Mouse (Mus musculus): ENCODE measurements at regions not wholly inside any gene's neighbourhood (a gene's known extent, or its start where the extent isn't known, plus 50 kb on each side); places are given as distances from the start of the nearest gene placed in this dataset.
A peak's percentile ranks its signal among the peaks of the same experiment; 100 is the strongest.

DNA sequence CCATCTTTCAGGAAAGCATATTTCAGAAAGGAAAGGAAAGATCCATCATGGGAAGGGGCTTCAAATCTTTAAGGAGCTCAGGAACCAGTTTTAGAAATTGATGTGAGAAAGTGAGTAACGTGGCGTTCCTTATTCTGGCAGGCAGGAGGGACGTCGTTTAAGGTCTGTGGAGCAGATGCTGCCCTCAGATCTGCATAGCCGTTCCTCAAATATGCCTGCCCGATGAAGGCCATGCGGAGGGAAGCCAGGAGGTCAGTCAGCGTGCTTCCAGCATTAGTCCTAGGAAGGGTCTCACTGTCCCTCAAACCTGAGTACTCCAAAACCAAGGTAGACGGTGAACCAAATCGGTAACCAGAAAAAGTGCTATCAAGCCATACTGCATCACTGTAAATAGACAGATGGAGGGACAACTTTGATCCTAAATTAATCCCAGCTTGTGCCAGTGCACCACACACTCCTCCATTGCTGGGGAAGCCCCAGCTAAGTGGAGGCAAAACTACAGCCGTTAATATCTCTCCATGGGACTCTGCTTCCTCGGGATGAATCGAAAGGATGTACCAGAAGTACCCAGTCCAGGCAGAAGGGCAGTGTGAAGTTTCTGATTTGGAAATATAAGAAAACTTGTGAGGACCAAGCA, 428.9 kb downstream of the Efnb2 start:
- DNase-seq (ENCODE audit: low spot score in 2 of 2), result peak in 1 of 2 experiments; percentile 16
- intact Hi-C loops (cut with DNase I), result loop anchor here (5.0 to 10.0 kb wide), 3 partner anchors 135 to 763 kb away; no protein-coding TSS in a partner anchor

DNA sequence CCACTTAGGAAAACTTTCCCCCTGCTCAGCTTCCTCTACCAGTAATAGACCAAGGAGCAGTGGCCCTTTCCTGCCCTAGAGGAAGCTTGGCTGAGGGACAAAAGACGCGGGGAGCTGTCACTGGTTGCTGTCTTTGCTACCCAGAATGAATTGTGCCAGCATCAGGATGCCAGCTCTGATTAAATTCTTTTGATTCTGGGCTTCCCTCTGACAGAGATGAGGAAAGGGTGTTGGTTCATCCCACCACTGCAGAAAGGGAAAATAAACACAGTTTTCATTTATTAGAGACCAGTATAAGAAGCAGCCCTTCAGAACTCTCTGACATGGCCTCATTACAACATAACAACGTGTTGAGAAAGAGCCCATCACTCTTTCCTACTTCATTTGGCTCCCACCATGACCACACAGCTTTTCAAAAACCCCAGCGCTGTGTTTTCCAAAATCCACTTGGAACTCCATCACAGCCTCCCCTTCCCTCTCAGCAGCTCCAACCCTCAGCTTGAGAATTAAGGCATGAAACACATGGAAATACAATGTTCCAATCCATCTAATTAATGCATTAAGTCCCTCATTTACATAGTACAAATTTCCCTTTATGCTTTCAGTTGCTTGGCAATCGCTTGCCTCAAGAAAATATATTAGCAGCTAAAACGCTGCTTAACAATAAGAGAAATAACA, 429.6 kb downstream of the Efnb2 start:
- peak in 1 of 2 experiments; percentile 15 for DNase-seq (ENCODE audit: low spot score in 2 of 2)
- intact Hi-C loops (cut with DNase I), result loop anchor here (5.0 to 10.0 kb wide), 3 partner anchors 134 to 763 kb away; no protein-coding TSS in a partner anchor

DNA sequence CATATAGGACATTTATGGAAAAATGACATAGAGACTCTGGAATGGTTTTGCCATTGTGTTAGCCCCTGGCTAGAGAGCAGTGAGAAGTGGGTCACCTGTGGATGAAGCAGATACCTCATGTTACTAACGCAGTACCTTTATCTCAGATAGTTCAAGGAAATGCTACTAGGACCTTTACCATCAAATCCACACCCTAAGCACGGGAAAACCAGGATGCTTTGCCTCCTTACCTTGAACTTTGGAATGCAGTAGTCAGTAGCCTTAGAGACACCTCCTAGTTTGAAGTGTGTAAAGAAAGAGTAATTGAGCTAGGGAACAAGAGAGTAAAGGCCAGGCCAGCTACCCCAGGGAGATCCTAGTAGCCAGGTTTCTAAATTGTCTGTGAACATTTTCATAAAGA, 435.0 kb downstream of the Efnb2 start:
- intact Hi-C loops (cut with DNase I), result loop anchor here (2.0 kb wide), 1 partner anchor 431 kb away; no protein-coding TSS in a partner anchor
- DNase-seq (ENCODE audit: low spot score in 2 of 2), result no peak

DNA sequence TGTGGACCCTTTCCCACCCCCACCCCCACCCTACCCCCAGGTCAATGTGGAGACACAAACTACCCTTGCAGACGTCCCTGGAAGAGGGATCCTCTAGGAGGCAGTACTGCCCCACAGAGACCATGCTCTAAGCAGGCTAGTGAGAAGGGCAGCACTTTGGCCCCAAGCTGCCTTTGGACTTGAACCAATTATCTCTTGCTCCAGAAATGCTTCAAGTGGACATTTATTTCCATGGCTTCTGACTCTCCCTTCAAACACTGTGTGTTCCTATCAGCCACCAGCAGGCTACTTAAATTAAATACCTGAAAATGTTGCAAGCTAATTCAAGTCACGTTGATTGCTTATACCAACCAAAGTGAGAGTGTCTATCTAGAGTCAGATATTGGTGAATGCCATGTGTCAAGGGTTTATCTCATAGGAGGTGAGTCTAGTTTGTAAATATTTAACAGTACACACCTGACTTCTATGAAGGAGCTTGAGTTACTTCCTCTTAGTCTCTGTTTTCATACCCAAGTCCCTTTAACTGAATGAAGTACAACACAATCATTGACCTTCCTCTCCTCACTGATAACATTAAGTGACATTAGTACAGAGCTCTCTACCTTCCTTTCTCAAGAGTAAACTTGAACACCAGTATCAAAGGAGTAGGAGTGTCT, 435.7 kb downstream of the Efnb2 start:
- DNase-seq (ENCODE audit: low spot score in 2 of 2), result no peak
- intact Hi-C loops (cut with DNase I), result loop anchor here (2.0 kb wide), 1 partner anchor 431 kb away; no protein-coding TSS in a partner anchor

DNA sequence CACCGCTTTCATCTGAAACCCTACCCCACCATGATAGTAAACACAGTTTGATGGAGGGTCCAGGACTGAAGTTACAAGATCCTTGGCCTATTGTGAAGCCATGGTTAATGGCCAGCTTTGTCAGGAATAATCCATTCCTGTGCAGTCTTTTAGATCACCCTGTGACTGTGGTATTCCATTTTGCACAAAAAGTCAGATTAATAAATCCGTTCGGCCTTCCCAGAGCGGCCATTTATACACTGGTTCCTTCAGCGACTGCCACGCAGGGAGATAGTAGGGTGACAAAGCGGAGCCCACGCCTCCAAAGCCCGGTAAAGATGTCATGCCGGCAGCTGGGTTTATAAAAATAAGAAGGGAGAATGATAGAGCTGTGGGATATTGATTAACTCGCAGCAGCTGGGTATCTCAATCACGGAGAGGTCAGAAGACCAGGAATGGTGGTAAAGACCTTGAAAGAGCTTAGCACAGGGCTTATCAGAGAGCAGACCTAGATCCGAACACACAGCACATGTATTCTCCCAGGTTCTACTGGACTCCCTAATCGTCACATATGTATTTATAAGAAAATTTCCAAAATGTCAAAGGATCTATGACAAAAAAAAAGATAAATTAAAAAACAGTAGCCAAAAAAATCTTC, 440.5 kb downstream of the Efnb2 start:
- intact Hi-C loops (cut with DNase I), result no loop called here
- no peak for DNase-seq (ENCODE audit: low spot score in 2 of 2)

DNA sequence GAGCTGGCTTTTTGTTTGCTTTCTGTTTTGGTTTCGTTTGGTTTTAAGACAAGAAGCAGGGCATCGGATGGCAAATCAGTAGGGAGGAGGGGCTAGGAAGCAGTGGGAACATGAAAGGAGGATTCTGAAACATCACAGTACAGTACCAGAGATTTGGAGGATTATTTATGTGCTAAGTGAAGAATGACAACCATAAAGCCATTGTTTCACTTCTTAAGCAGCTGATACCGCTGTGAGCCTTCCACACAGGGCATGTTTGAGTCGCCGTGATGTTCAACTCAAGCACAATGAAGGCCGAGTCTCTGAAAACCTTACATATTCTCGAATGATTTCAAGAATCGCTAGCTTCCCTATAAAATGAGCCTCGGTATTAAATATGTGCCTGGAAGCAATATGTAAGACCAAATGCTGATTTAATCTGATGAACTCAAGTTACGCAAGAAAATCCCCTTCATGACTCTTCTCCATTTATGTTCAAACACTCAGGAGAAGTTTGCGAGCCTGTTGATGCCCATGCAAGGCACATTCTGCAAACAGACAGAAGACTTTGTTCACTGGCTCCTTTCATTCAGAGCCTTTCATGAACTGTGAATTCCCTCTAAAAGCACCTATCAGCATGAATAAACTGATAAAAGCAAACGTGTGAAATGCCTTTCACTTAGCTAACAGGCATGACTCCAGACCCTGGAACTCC, 441.2 kb downstream of the Efnb2 start:
- no peak for DNase-seq (ENCODE audit: low spot score in 2 of 2)
- intact Hi-C loops (cut with DNase I), result no loop called here

DNA sequence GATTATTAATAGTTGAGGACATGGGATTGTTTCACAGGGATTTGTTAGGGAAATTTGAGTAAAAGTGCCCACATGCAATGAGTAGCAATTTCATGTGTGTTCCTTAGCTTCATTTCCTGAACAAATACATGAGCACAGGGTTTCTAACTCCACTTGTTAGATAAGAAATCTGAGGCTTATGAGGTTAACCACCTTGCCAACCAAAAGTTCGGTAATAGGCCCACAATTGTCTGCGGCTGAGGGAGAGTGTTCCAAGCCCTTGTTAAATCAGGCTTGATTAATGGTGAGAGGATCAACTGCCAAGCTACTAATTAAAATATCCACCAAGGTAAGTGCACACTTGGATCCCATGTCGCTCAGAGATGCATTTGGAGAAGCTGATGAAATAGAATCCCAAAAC, 468.0 kb downstream of the Efnb2 start:
- no peak for DNase-seq (ENCODE audit: low spot score in 2 of 2)
- intact Hi-C loops (cut with DNase I), result no loop called here

DNA sequence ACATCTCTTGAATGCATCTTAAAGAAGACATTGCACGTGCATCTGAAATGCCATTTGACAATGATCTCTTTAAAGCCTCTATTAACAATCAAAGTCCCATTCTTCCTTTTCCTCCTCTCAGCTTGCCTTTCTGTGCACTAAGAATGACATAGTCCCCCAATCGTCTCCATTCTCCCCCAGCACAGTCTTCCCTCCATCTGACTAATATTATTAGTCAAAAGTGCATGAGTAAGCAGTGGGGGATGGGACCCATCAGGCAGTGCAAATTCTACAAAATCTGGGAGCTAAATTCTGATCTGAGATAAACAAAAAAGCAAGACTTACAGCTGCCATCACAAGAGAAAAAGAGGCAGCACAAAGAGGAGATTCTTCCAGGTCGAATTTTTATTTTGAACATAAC, 475.0 kb downstream of the Efnb2 start:
- intact Hi-C loops (cut with DNase I), result no loop called here
- DNase-seq (ENCODE audit: low spot score in 2 of 2), result no peak

DNA sequence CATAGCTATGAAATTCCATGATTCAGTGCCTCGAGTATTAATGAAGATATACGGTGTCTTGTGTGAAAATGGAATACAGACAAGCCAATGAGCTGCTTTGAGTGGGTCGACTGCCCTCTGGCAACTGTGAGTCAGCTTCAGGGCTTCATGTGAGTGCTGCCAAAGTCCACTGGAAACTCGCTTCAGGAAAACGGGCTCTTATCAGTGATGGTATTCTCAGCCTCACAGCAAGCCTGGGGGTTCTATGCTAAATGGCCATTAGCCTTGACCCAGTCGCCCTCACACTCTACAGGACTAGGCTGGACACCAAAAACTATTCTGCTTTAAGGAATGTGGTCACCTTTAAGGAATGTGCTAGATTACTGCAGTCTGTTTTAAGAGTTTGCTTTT, 477.8 kb downstream of the Efnb2 start:
- no peak for DNase-seq (ENCODE audit: low spot score in 2 of 2)
- intact Hi-C loops (cut with DNase I), result no loop called here

DNA sequence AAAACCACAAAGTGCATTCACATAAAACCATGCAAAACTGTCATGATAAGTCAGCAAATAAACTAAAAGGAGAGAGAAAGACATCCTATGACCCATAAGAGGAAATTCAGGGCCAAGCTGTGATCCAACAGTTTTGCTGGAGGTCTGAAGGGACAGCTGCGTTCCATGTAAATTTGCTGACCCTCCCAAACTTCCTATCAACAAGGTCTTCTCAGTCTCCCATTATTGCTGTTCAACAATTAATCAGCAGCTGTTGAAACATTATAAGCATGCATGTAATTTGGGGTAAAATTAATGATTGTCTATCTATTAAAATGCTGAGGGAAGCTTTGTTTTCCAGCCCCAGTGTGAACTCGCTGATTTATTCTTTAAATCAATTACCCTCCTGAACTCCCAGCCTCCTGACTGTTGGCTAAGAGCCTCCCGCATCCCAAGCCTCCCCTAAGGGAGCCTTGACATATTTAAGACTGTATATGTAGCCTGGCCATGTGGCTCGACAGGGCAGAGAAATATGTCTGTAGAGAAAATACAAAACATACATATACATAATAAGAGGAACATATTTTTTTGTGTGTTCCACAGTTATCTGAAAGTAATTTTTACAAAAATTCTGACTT, 478.3 kb downstream of the Efnb2 start:
- no peak for DNase-seq (ENCODE audit: low spot score in 2 of 2)
- intact Hi-C loops (cut with DNase I), result no loop called here

DNA sequence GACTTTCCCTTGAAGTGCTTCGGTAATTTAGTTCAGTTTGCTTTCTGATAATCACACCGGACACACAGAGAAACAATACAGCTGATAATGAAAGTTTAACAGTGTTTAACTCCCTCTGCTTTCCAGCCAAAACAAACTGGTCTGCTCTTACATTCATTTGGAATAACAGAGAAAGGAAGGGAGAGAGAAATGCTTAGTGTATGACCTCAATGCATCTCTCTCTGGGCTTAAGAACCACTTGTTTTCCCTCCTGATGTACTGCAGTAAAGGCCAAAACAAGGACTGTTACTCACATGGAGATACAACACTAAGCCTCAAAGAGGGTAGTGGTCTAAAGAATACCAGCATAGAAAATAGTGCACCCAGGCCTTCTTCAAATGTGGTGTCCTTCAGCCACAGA, 478.9 kb downstream of the Efnb2 start:
- DNase-seq (ENCODE audit: low spot score in 2 of 2), result no peak
- intact Hi-C loops (cut with DNase I), result no loop called here

DNA sequence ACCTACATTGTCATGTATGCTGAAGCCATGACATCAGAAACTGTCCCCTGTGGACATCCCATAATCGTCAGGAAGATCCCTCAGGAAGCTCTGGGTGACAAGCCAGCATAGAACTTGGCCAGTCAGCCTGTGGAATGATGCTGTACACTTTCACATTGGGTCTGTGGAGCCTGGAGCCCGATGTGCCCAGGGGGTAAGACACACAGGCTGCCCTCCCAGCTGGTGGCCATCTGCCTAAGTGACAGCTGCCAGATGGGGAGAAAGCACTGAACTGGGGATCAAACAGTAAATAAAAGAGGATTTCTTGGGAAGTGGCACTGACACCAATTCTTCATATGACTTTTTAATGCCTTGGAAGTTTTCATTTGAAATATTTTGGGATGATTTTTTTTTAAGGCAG, 486.8 kb downstream of the Efnb2 start:
- DNase-seq (ENCODE audit: low spot score in 2 of 2), result no peak
- intact Hi-C loops (cut with DNase I), result no loop called here

DNA sequence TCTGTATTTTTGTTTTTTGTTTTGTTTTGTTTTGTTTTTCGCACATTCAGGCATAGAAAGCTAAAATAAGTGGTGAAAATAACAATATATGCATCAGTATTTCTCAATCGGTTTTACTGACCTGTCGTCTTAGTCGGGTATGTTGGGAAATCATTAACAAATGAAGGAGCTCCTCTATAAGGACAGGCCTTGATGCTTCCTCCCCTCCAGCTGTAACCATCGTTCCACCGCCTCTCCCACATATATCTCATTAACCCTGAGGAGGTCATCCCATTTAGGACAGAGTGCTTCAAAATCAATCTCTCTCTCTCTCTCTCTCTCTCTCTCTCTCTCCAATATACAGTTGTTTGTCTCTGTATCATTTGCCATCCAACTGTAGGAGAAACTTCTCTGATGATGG, 492.4 kb downstream of the Efnb2 start:
- intact Hi-C loops (cut with DNase I), result no loop called here
- DNase-seq (ENCODE audit: low spot score in 2 of 2), result no peak

DNA sequence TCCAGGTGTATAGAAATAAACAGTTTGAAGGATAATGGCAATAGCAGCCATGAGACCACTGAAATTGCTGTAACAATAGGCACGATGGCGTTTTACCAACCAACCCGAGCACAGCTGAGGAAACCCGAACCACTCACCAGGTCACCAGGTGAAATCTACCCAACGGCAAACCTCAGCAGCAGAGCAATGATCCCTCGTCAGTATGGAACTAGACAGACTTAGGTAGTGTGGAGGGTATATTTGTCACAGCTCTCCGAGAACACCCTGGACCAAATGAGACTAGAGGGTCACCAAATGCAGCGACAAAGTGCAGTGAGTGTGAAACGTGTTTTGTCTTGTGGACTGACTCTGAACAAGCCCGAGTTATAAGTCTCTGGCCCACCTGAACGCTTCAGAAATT, 492.8 kb downstream of the Efnb2 start:
- DNase-seq (ENCODE audit: low spot score in 2 of 2), result no peak
- intact Hi-C loops (cut with DNase I), result no loop called here

DNA sequence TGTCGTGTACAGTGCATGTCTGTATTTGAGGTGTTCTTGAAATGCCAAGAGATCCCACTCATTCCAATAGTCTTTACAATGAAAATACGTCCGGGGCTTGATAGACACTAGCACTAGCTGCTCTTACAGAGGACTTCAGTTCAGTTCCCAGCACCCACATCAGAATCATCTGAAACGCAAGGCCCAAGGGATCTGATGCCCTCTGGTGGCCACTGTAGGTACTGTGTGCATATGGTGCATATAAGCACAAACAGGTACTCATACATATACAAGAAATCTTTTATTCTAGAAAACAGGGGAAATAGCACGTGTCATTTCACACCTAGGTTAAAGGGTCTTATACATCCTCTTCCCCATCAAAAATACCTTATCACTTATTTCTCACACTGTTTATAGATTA, 513.5 kb downstream of the Efnb2 start:
- no peak for DNase-seq (ENCODE audit: low spot score in 2 of 2)
- intact Hi-C loops (cut with DNase I), result no loop called here

DNA sequence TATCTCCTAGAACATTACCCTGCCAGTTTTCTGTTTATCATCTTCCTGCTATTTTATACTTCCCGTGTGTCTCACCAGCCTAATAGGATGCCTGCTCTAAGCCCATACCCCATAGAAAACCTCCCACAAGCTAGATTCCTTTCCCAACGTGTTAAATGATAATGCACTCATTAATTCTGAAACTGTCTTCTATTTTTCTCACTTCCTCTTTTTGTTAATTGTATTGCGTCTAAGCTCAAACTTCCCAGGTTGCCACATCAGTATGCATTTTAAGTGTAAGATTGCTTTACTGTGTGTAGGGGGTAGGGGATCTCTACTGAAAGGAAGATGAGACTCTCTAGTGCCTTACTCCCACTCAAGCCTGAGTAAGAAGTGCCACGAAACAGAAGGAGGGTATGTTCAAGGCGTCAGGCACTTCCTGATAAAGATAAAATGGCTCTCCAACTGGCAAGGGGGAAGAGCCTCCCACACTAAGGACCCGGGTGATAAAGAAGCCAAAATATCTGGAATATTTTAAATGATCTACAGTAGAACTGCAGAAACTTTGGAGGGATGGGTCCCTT, 518.0 kb downstream of the Efnb2 start:
- intact Hi-C loops (cut with DNase I), result no loop called here
- DNase-seq (ENCODE audit: low spot score in 2 of 2), result peak; percentile 4 to 77

DNA sequence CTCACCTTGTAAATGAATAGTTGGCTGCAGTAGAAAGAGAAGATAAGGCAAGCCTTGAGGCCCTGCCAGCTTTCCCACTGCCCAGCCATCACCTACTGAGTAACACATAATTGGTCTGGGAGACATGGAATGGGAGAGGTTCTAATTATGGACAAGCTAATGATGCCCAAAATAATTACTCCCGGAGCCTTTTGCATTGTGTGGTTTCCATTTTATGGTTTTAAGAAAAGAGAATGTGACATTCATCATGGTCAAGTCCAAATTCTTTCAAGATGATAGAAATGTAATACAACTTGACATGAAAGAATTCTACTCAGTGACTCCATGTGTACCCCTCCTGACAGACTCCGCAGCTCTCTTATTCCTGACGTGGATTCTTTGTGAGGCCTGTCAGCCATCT, 518.6 kb downstream of the Efnb2 start:
- no peak for DNase-seq (ENCODE audit: low spot score in 2 of 2)
- intact Hi-C loops (cut with DNase I), result no loop called here

DNA sequence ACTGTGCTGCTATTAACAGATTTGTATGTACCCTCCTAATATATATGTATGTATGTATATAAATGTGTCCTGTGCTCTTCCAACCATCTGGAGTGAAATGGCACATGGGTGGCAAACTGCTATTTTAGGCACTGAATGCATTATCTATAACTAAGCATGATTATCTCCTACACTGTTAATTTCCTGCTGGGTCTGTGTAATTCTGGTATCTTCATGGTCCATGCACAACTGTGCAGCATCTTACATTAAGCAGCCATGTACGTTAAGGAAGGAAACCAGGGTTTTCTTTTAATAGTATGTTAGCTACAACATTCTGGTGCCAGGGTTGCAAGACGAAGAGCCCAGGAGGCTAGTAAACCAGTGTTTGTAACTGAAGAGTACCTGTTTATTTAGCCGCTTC, 521.3 kb downstream of the Efnb2 start:
- no peak for DNase-seq (ENCODE audit: low spot score in 2 of 2)
- intact Hi-C loops (cut with DNase I), result no loop called here
